Mouse (Mus musculus): Measurements from ENCODE around the gene Izumo3.
"Not testable (repeated sequence)": the region's sequence is repeated elsewhere in the genome, so short reads cannot be mapped to it uniquely, and the experiment has no call there.

The Izumo3 gene

GRCm38 (mm10) chr4:92147134-92147533 is at the start of gene Izumo3:
Gene Izumo3, minus strand, starts transcription at chr4:92147234.
- Histone ChIP-seq H3K36me3 (ENCODE audit: control insufficient read depth, insufficient read depth, low read length, poor library complexity, severe bottlenecking) (no peaks in the 10 kb centered on the region), H3K27me3 (ENCODE audit: control insufficient read depth, insufficient read depth, low read length, poor library complexity, severe bottlenecking) (no peaks in the 10 kb centered on the region)
- no peak for DNase-seq (ENCODE audit: low read depth, low spot score)

DNA sequence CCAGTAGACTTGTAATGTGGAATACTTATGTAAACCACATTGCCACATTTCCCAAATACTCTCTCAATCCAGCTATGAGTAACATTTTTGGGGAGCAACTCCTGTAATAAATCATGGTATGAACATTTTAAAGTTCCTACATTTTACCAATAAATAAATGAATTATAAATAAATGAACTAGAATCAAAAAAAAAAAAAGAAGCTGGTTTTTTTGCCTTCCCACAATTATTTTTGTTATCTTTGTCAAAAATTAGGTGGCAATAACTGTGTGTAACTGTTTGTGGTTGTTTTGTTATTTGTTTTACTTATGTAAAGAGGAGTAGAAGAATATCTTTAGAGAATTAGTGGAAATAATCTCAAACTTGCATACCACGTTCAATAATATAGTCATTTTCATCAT is 44.6 kb upstream of the Izumo3 start, which contains the start of gene Gm12666:
TSS of gene Gm12666 (minus strand) at position 101 of the 400 bp plus-strand sequence.
- H3K36me3 ChIP-seq (ENCODE audit: control insufficient read depth, insufficient read depth, low read length, poor library complexity, severe bottlenecking); H3K27me3 ChIP-seq (ENCODE audit: control insufficient read depth, insufficient read depth, low read length, poor library complexity, severe bottlenecking); DNase-seq (ENCODE audit: low read depth, low spot score): not testable (repeated sequence)

GRCm38 (mm10) chr4:92152646-92153045 is 5.6 kb upstream of the Izumo3 start:
- Histone ChIP-seq H3K36me3 (ENCODE audit: control insufficient read depth, insufficient read depth, low read length, poor library complexity, severe bottlenecking) (no peaks in the 10 kb centered on the region), H3K27me3 (ENCODE audit: control insufficient read depth, insufficient read depth, low read length, poor library complexity, severe bottlenecking) (no peaks in the 10 kb centered on the region)
- no peak for DNase-seq (ENCODE audit: low read depth, low spot score)

GRCm38 (mm10) chr4:92111390-92111988 is 35.5 kb downstream of the Izumo3 start:
- Histone ChIP-seq H3K27me3 (ENCODE audit: control insufficient read depth, insufficient read depth, low read length, poor library complexity, severe bottlenecking) (no peaks in the 10 kb centered on the region), H3K36me3 (ENCODE audit: control insufficient read depth, insufficient read depth, low read length, poor library complexity, severe bottlenecking) (no peaks in the 10 kb centered on the region)
- DNase-seq (ENCODE audit: low read depth, low spot score): no peak

DNA sequence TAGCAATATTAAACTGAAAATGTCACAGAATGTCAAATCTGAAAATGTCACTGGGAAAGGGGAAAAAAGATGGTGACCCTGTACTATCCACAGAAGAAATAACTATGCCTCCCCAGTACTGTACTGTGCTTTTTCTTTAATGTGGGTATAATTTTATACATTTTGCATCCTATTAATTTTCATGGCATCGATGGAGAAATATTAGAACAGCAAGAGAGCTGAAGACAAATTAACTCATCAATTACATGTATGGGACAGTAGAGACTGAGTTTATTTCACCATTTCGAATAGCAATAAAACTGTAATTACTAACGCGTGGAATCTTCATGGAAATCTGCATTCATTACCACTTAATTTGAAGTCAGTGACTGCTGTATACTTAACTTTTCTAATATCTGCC is 49.6 kb downstream of the Izumo3 start:
- Histone ChIP-seq H3K27me3 (ENCODE audit: control insufficient read depth, insufficient read depth, low read length, poor library complexity, severe bottlenecking) (no peaks in the 10 kb centered on the region), H3K36me3 (ENCODE audit: control insufficient read depth, insufficient read depth, low read length, poor library complexity, severe bottlenecking) (no peaks in the 10 kb centered on the region)
- no peak for DNase-seq (ENCODE audit: low read depth, low spot score)

GRCm38 (mm10) chr4:92095951-92096350 is 51.1 kb downstream of the Izumo3 start:
- no peak for DNase-seq (ENCODE audit: low read depth, low spot score)
- no peaks in the 10 kb centered on the region for H3K27me3 ChIP-seq (ENCODE audit: control insufficient read depth, insufficient read depth, low read length, poor library complexity, severe bottlenecking)
- H3K36me3 ChIP-seq (ENCODE audit: control insufficient read depth, insufficient read depth, low read length, poor library complexity, severe bottlenecking): no peaks in the 10 kb centered on the region
